Mouse (Mus musculus) embryonic facial prominence, embryonic 13.5 days (tissue): ENCODE data around the gene Cux2. TPM values are rescaled to one million over a fixed set of nuclear protein-coding genes. Genes with fewer than 3 reads are reported as not detected.
A peak's percentile ranks its signal among the peaks of the same experiment; 100 is the strongest.

ENCODE experiments used
- ATAC-seq: fragments of 200-750 bp; cut with Nextera tagmentation; 2 replicates; pipeline ENCODE4 v1.8.0; 2017; ENCODE audit warnings: low read depth; ENCODE audit not compliant: insufficient number of reproducible peaks, insufficient read depth, low FRiP score, low TSS enrichment
- H3K27ac ChIP-seq: fragments of 300-500 bp; sonication (generic); 2 replicates; pipeline ENCODE4 v1.5.1; 2015; ENCODE audit warnings: moderate library complexity, mild to moderate bottlenecking, inconsistent platforms
- H3K27me3 ChIP-seq: fragments of 300-500 bp; sonication (generic); 2 replicates; pipeline ENCODE4 v1.6.1; 2015; ENCODE audit warnings: mild to moderate bottlenecking, inconsistent platforms
- H3K36me3 ChIP-seq: fragments of 300-500 bp; sonication (generic); 2 replicates; pipeline ENCODE4 v1.6.1; 2015; ENCODE audit warnings: mild to moderate bottlenecking, inconsistent platforms
- H3K4me1 ChIP-seq: fragments of 300-500 bp; sonication (generic); 2 replicates; pipeline ENCODE4 v1.6.1; 2015; ENCODE audit warnings: inconsistent platforms
- H3K4me2 ChIP-seq: fragments of 300-500 bp; sonication (generic); 2 replicates; pipeline ENCODE4 v1.6.1; 2015; ENCODE audit warnings: moderate library complexity, mild to moderate bottlenecking, inconsistent platforms
- H3K4me3 ChIP-seq: fragments of 300-500 bp; sonication (generic); 2 replicates; pipeline ENCODE4 v1.5.1; 2015; ENCODE audit warnings: mild to moderate bottlenecking, inconsistent platforms
- H3K9ac ChIP-seq: fragments of 300-500 bp; sonication (generic); 2 replicates; pipeline ENCODE4 v1.6.1; 2015; ENCODE audit warnings: mild to moderate bottlenecking, inconsistent platforms
- H3K9me3 ChIP-seq: fragments of 300-500 bp; sonication (generic); 2 replicates; pipeline ENCODE4 v1.6.1; 2016; ENCODE audit warnings: inconsistent platforms
- WGBS: fragments of 180-500 bp; shearing (Covaris S2); methylation state at CpG from one replicate; pipeline ENCODE4 v1.1.7; 2015; ENCODE audit warnings: mixed read lengths; 5-methylcytosine and 5-hydroxymethylcytosine counted together
- polyA plus RNA-seq: library from polyadenylated mRNA; unstranded; fragments of >200 nt; fragmentation: Nextera tagmentation; extraction: Ambion mirVana; gene quantifications from 2 replicates; pipeline ENCODE4 v1.2.1, GENCODE M21; 2015

Gene Cux2
- 4.0 and 4.8 TPM in 2 replicates for polyA plus RNA-seq

GRCm38 (mm10) chr5:122050017-122050831, at the start of gene Cux2:
Gene Cux2, minus strand, starts transcription at chr5:122050102.
- WGBS: under 1% methylated on average over 89 of the region's 90 CpGs
- peak within 1 kb of the TSS; percentile 74 for H3K4me2 ChIP-seq
- H3K4me1 ChIP-seq: peaks cover 53% of the 10 kb centered on the region
- H3K9ac ChIP-seq: peak within 1 kb of the TSS; percentile 78
- no peaks in the 10 kb centered on the region for H3K36me3 ChIP-seq
- peaks cover 78% of the 10 kb centered on the region for H3K27me3 ChIP-seq
- H3K4me3 ChIP-seq: peak within 1 kb of the TSS; percentile 74
- H3K27ac ChIP-seq: peak within 1 kb of the TSS; percentile 72; the same call in 1 of the 2 replicates
- ATAC-seq: peak; percentile 82
- H3K9me3 ChIP-seq: no peaks in the 10 kb centered on the region

- WGBS: 90% methylated on average over 10 of the region's 10 CpGs
- no peak overlapping the region for H3K27ac ChIP-seq
- ATAC-seq: no peak
- no peak overlapping the region for H3K4me2 ChIP-seq
- H3K4me3 ChIP-seq: no peak overlapping the region
- H3K27me3 ChIP-seq: no peaks in the 10 kb centered on the region
- H3K9ac ChIP-seq: no peak overlapping the region
- H3K36me3 ChIP-seq: no peaks in the 10 kb centered on the region
- H3K9me3 ChIP-seq: no peaks in the 10 kb centered on the region
- H3K4me1 ChIP-seq: no peaks in the 10 kb centered on the region
Observed at GRCm38 (mm10) chr5:122094439-122094838, 44.5 kb upstream of the Cux2 start.

GRCm38 (mm10) chr5:122093734-122094133, 43.8 kb upstream of the Cux2 start:
- no peaks in the 10 kb centered on the region for H3K27me3 ChIP-seq
- H3K27ac ChIP-seq: no peak overlapping the region
- no peak for ATAC-seq
- H3K9ac ChIP-seq: no peak overlapping the region
- H3K9me3 ChIP-seq: no peaks in the 10 kb centered on the region
- no peaks in the 10 kb centered on the region for H3K36me3 ChIP-seq
- 87% methylated on average over 14 of the region's 14 CpGs for WGBS
- H3K4me1 ChIP-seq: no peaks in the 10 kb centered on the region
- H3K4me3 ChIP-seq: no peak overlapping the region
- H3K4me2 ChIP-seq: no peak overlapping the region

GRCm38 (mm10) chr5:122092794-122093193, 42.9 kb upstream of the Cux2 start:
- Histone ChIP-seq H3K27me3 (no peaks in the 10 kb centered on the region), H3K9ac (no peak overlapping the region), H3K4me1 (no peaks in the 10 kb centered on the region), H3K4me2 (no peak overlapping the region), H3K36me3 (no peaks in the 10 kb centered on the region), H3K9me3 (no peaks in the 10 kb centered on the region), H3K4me3 (no peak overlapping the region), H3K27ac (no peak overlapping the region)
- 55% methylated on average over 11 of the region's 11 CpGs for WGBS
- ATAC-seq: no peak

- 0 out of 2 replicates have a peak, but pooled peaks cover 3% of the 10 kb centered on the region for H3K4me1 ChIP-seq
- H3K27ac ChIP-seq: no peak overlapping the region
- 15% methylated on average over 15 of the region's 15 CpGs for WGBS
- no peak for ATAC-seq
- no peak overlapping the region for H3K4me2 ChIP-seq
- no peaks in the 10 kb centered on the region for H3K36me3 ChIP-seq
- H3K27me3 ChIP-seq: no peaks in the 10 kb centered on the region
- no peak overlapping the region for H3K9ac ChIP-seq
- no peak overlapping the region for H3K4me3 ChIP-seq
- no peaks in the 10 kb centered on the region for H3K9me3 ChIP-seq
Observed at GRCm38 (mm10) chr5:122091070-122091469, 41.2 kb upstream of the Cux2 start.

- Histone ChIP-seq H3K9me3 (no peaks in the 10 kb centered on the region), H3K36me3 (no peaks in the 10 kb centered on the region), H3K4me3 (no peak overlapping the region), H3K4me1 (0 out of 2 replicates have a peak, but pooled peaks cover 5% of the 10 kb centered on the region), H3K27me3 (no peaks in the 10 kb centered on the region), H3K27ac (no peak overlapping the region), H3K4me2 (no peak overlapping the region), H3K9ac (no peak overlapping the region)
- WGBS: 77% methylated on average over 8 of the region's 8 CpGs
- no peak for ATAC-seq
Observed at GRCm38 (mm10) chr5:122089664-122090063, 39.8 kb upstream of the Cux2 start.

GRCm38 (mm10) chr5:122088917-122089316, 39.0 kb upstream of the Cux2 start:
- no peaks in the 10 kb centered on the region for H3K36me3 ChIP-seq
- H3K27ac ChIP-seq: no peak overlapping the region
- no peaks in the 10 kb centered on the region for H3K9me3 ChIP-seq
- ATAC-seq: 0 out of 2 replicates have a peak, but pooled peaks have one; percentile 74
- no peak overlapping the region for H3K9ac ChIP-seq
- 2% methylated on average over 5 of the region's 5 CpGs for WGBS
- no peak overlapping the region for H3K4me3 ChIP-seq
- H3K4me1 ChIP-seq: 0 out of 2 replicates have a peak, but pooled peaks cover 5% of the 10 kb centered on the region
- no peaks in the 10 kb centered on the region for H3K27me3 ChIP-seq
- no peak overlapping the region for H3K4me2 ChIP-seq

- no peak overlapping the region for H3K4me2 ChIP-seq
- no peaks in the 10 kb centered on the region for H3K27me3 ChIP-seq
- H3K9ac ChIP-seq: no peak overlapping the region
- no peak for ATAC-seq
- H3K4me1 ChIP-seq: 0 out of 2 replicates have a peak, but pooled peaks cover 5% of the 10 kb centered on the region
- no peak overlapping the region for H3K27ac ChIP-seq
- WGBS: 48% methylated on average over 3 of the region's 3 CpGs
- no peak overlapping the region for H3K4me3 ChIP-seq
- H3K9me3 ChIP-seq: no peaks in the 10 kb centered on the region
- H3K36me3 ChIP-seq: no peaks in the 10 kb centered on the region
Observed at GRCm38 (mm10) chr5:122086121-122086520, 36.2 kb upstream of the Cux2 start.

GRCm38 (mm10) chr5:122085291-122085690, 35.4 kb upstream of the Cux2 start:
- no peaks in the 10 kb centered on the region for H3K36me3 ChIP-seq
- no peak overlapping the region for H3K4me2 ChIP-seq
- no peaks in the 10 kb centered on the region for H3K9me3 ChIP-seq
- peaks cover 13% of the 10 kb centered on the region for H3K4me1 ChIP-seq
- H3K27ac ChIP-seq: no peak overlapping the region
- no peaks in the 10 kb centered on the region for H3K27me3 ChIP-seq
- H3K9ac ChIP-seq: no peak overlapping the region
- ATAC-seq: no peak
- WGBS: 72% methylated on average over 7 of the region's 7 CpGs
- H3K4me3 ChIP-seq: no peak overlapping the region

GRCm38 (mm10) chr5:122084470-122084869, 34.6 kb upstream of the Cux2 start:
- Histone ChIP-seq H3K4me2 (no peak overlapping the region), H3K4me3 (no peak overlapping the region), H3K27me3 (no peaks in the 10 kb centered on the region), H3K9ac (no peak overlapping the region), H3K27ac (no peak overlapping the region), H3K9me3 (no peaks in the 10 kb centered on the region), H3K4me1 (peaks cover 13% of the 10 kb centered on the region), H3K36me3 (no peaks in the 10 kb centered on the region)
- ATAC-seq: no peak
- WGBS: 69% methylated on average over 3 of the region's 3 CpGs

- ATAC-seq: no peak
Observed at GRCm38 (mm10) chr5:122083282-122083681, 33.4 kb upstream of the Cux2 start.

GRCm38 (mm10) chr5:122081471-122081870, 31.6 kb upstream of the Cux2 start:
- Histone ChIP-seq H3K9ac (no peak overlapping the region), H3K27ac (no peak overlapping the region), H3K36me3 (no peaks in the 10 kb centered on the region), H3K4me1 (peaks cover 20% of the 10 kb centered on the region), H3K27me3 (no peaks in the 10 kb centered on the region), H3K9me3 (no peaks in the 10 kb centered on the region), H3K4me2 (no peak overlapping the region), H3K4me3 (no peak overlapping the region)
- ATAC-seq: no peak
- 89% methylated on average over 13 of the region's 13 CpGs for WGBS

More at GRCm38 (mm10) chr5:122083282-122083681, 33.4 kb upstream of the Cux2 start:
- Histone ChIP-seq H3K27me3 (no peaks in the 10 kb centered on the region), H3K4me3 (no peak overlapping the region), H3K9ac (no peak overlapping the region), H3K27ac (no peak overlapping the region), H3K36me3 (no peaks in the 10 kb centered on the region), H3K4me1 (peaks cover 20% of the 10 kb centered on the region), H3K9me3 (no peaks in the 10 kb centered on the region), H3K4me2 (no peak overlapping the region)
- 89% methylated on average over 2 of the region's 2 CpGs for WGBS
